Mouse (Mus musculus) mouse trophoblast stem cell (cell line): ENCODE measurements around the gene Ltk.

ENCODE experiments used
- in situ Hi-C, 2 experiments: fragments of 300-500 bp; cut with MseI, MboI; formaldehyde crosslinking; loops; 2 replicates in 1 of 2; 3 replicates in 1 of 2; pipeline ENCODE4 v1.15.1; 2025

Ltk gene

GRCm38 (mm10) chr2:119760251-119760650 lies at the start of gene Ltk:
Gene Ltk, minus strand, starts transcription at chr2:119760431.
- in situ Hi-C loops: no loop called here

- in situ Hi-C loops: no loop called here
Observed at GRCm38 (mm10) chr2:119808881-119809280, 48.6 kb upstream of the Ltk start.

- in situ Hi-C loops: no loop called here
Observed at GRCm38 (mm10) chr2:119808438-119808837, 48.2 kb upstream of the Ltk start.

- in situ Hi-C loops: no loop called here
Observed at GRCm38 (mm10) chr2:119805536-119805935, 45.3 kb upstream of the Ltk start.

- in situ Hi-C loops: no loop called here
Observed at GRCm38 (mm10) chr2:119804776-119805175, 44.5 kb upstream of the Ltk start.

GRCm38 (mm10) chr2:119804275-119804628 lies 44.0 kb upstream of the Ltk start:
- in situ Hi-C loops: no loop called here

GRCm38 (mm10) chr2:119803618-119804274 lies 43.5 kb upstream of the Ltk start:
- in situ Hi-C loops: no loop called here

GRCm38 (mm10) chr2:119802767-119803617 lies 42.8 kb upstream of the Ltk start:
- in situ Hi-C loops: no loop called here

GRCm38 (mm10) chr2:119800876-119801846 lies 40.9 kb upstream of the Ltk start:
- in situ Hi-C loops: no loop called here

GRCm38 (mm10) chr2:119799961-119800550 lies 39.8 kb upstream of the Ltk start:
- in situ Hi-C loops: no loop called here

- in situ Hi-C loops: no loop called here
Observed at GRCm38 (mm10) chr2:119799181-119799960, 39.1 kb upstream of the Ltk start.

GRCm38 (mm10) chr2:119798246-119798927 lies 38.2 kb upstream of the Ltk start:
- in situ Hi-C loops: no loop called here

- in situ Hi-C loops: no loop called here
Observed at GRCm38 (mm10) chr2:119797279-119797783, 37.1 kb upstream of the Ltk start, which contains the start of gene Tyro3. Gene Tyro3, plus strand, starts transcription at chr2:119797733.

GRCm38 (mm10) chr2:119789996-119790395 lies 29.8 kb upstream of the Ltk start:
- in situ Hi-C loops: no loop called here

- in situ Hi-C loops: no loop called here
Observed at GRCm38 (mm10) chr2:119787206-119787883, 27.1 kb upstream of the Ltk start, which contains the start of gene Rpap1. Gene Rpap1, minus strand, starts transcription at chr2:119787537.

GRCm38 (mm10) chr2:119767246-119767645 lies 7.0 kb upstream of the Ltk start:
- in situ Hi-C loops: no loop called here

GRCm38 (mm10) chr2:119763924-119764323 lies 3.7 kb upstream of the Ltk start:
- in situ Hi-C loops: no loop called here

GRCm38 (mm10) chr2:119762276-119762675 lies 2.0 kb upstream of the Ltk start:
- in situ Hi-C loops: no loop called here
